Mouse (Mus musculus): ENCODE measurements around the gene Meis2.

Gene Meis2

GRCm38 (mm10) chr2:116045048-116045447 is 20.6 kb downstream of the Meis2 start:
- DNase-seq, result no peak

- DNase-seq, result no peak
Observed at GRCm38 (mm10) chr2:116042934-116043698, 22.5 kb downstream of the Meis2 start.

GRCm38 (mm10) chr2:116042447-116042846 is 23.2 kb downstream of the Meis2 start:
- DNase-seq, result no peak

- DNase-seq, result no peak
Observed at GRCm38 (mm10) chr2:116041683-116042262, 23.9 kb downstream of the Meis2 start.

- no peak for DNase-seq
Observed at GRCm38 (mm10) chr2:116035345-116035744, 30.3 kb downstream of the Meis2 start.

- DNase-seq, result no peak
Observed at GRCm38 (mm10) chr2:116028127-116028526, 37.5 kb downstream of the Meis2 start.

GRCm38 (mm10) chr2:116022876-116023275 is 42.8 kb downstream of the Meis2 start:
- no peak for DNase-seq

GRCm38 (mm10) chr2:116021931-116022330 is 43.7 kb downstream of the Meis2 start:
- no peak for DNase-seq

GRCm38 (mm10) chr2:116021046-116021445 is 44.6 kb downstream of the Meis2 start:
- DNase-seq, result peak; percentile 67

GRCm38 (mm10) chr2:116020451-116020951 is 45.1 kb downstream of the Meis2 start:
- no peak for DNase-seq

- no peak for DNase-seq
Observed at GRCm38 (mm10) chr2:116019959-116020358, 45.7 kb downstream of the Meis2 start.

- DNase-seq, result no peak
Observed at GRCm38 (mm10) chr2:116019466-116019794, 46.2 kb downstream of the Meis2 start.

GRCm38 (mm10) chr2:116018781-116019465 is 46.7 kb downstream of the Meis2 start:
- no peak for DNase-seq

GRCm38 (mm10) chr2:116015520-116015919 is 50.1 kb downstream of the Meis2 start:
- no peak for DNase-seq

- DNase-seq, result no peak
Observed at GRCm38 (mm10) chr2:116010469-116010868, 55.2 kb downstream of the Meis2 start.

- DNase-seq, result no peak
Observed at GRCm38 (mm10) chr2:116010061-116010460, 55.6 kb downstream of the Meis2 start.

GRCm38 (mm10) chr2:116009097-116009970 is 56.3 kb downstream of the Meis2 start:
- no peak for DNase-seq

GRCm38 (mm10) chr2:116002354-116002753 is 63.3 kb downstream of the Meis2 start:
- DNase-seq, result no peak

- peak; percentile 37 for DNase-seq
Observed at GRCm38 (mm10) chr2:116001352-116002138, 64.1 kb downstream of the Meis2 start.

GRCm38 (mm10) chr2:116000514-116000913 is 65.1 kb downstream of the Meis2 start:
- DNase-seq, result no peak

- no peak for DNase-seq
Observed at GRCm38 (mm10) chr2:115998802-115999201, 66.8 kb downstream of the Meis2 start.

- no peak for DNase-seq
Observed at GRCm38 (mm10) chr2:115996438-115996837, 69.2 kb downstream of the Meis2 start.
